Mouse (Mus musculus): ENCODE data around the gene Togaram1. TPM values are rescaled to one million over a fixed set of nuclear protein-coding genes. Genes with fewer than 3 reads are reported as not detected.

Togaram1 gene
- polyA plus RNA-seq, 1 experiment, result 3.5 TPM

DNA sequence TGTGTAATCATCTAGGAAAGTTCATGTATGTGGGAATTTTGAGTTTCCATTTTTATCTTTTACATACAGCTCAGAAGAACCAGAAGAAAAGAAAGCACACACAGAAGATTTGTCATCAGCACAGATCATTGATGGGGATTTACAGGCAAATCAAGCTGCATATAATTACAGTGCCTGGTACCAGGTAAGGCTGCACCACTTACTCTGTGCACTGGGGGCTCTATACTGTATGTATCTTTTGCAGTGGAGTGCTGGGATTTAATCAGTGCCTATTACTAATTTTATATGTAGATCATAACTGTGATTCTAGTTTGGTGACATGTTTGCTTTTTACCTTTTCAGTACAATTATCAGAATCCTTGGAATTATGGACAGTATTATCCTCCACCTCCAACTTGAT lies 95.5 kb downstream of the Togaram1 start:
- Histone ChIP-seq H3K36me3 (ENCODE audit: control insufficient read depth, insufficient read depth) (peaks cover 87% of the 10 kb centered on the region), H3ac (ENCODE audit: control insufficient read depth, insufficient read length) (no peak overlapping the region), H3K27me3 (ENCODE audit: control insufficient read depth, insufficient read depth, insufficient read length) (no peaks in the 10 kb centered on the region), H3K79me2 (ENCODE audit: control insufficient read depth, insufficient read depth) (no peaks in the 10 kb centered on the region), H3K4me3 (no peak overlapping the region), H3K4me2 (ENCODE audit: low read depth) (no peak overlapping the region)
- TF ChIP-seq MYOD1 (IDR thresholded peaks at IDR 0.05; ENCODE audit: control insufficient read depth in 1 of 3, insufficient read length in 2 of 3, low read depth in 2 of 3) (no peak), E2F4 (IDR thresholded peaks at IDR 0.05; ENCODE audit: insufficient read depth) (no peak), MAX (IDR thresholded peaks at IDR 0.05; ENCODE audit: low read depth) (no peak), POLR2A (IDR thresholded peaks at IDR 0.05; ENCODE audit: insufficient read length, low read depth) (no peak), USF1 (IDR thresholded peaks at IDR 0.05; ENCODE audit: low read depth) (no peak), TCF12 (IDR thresholded peaks at IDR 0.05; ENCODE audit: insufficient read depth, poor library complexity, severe bottlenecking) (no peak), REST (IDR thresholded peaks at IDR 0.05; ENCODE audit: insufficient read depth, insufficient read length) (no peak)

DNA sequence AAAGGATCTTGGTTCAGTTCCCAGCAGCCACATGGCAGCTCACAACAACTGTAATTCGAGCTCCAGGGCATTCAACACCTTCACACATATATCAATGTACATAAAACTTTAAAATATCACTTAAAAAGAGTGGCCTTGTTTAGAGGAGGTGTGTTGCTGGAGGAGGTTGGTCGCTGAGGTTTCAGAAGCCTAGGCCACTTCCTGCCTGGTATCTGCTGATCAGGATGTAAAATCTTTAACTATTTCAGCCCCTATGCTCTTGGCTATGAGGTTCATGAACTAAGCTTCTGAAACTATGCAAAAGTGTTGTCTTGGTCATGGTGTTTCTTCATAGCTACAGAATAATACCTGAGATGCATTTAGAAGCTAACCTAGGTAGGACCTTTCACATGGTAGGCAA lies 99.6 kb downstream of the Togaram1 start:
- Histone ChIP-seq H3K79me2 (ENCODE audit: control insufficient read depth, insufficient read depth) (no peaks in the 10 kb centered on the region), H3K27me3 (ENCODE audit: control insufficient read depth, insufficient read depth, insufficient read length) (no peaks in the 10 kb centered on the region), H3K36me3 (ENCODE audit: control insufficient read depth, insufficient read depth) (peaks cover 79% of the 10 kb centered on the region), H3K4me3 (no peak overlapping the region), H3K4me2 (ENCODE audit: low read depth) (no peak overlapping the region), H3ac (ENCODE audit: control insufficient read depth, insufficient read length) (no peak overlapping the region)
- TF ChIP-seq CEBPB (IDR thresholded peaks at IDR 0.05; ENCODE audit: insufficient read depth, poor library complexity, severe bottlenecking) (no peak), POLR2A (IDR thresholded peaks at IDR 0.05; ENCODE audit: insufficient read length, low read depth) (no peak), TCF3 (IDR thresholded peaks at IDR 0.05; ENCODE audit: insufficient read length, low read depth) (no peak), POLR2AphosphoS2 (IDR thresholded peaks at IDR 0.05; ENCODE audit: insufficient read length, low read depth) (no peak), E2F4 (IDR thresholded peaks at IDR 0.05; ENCODE audit: insufficient read depth) (no peak), REST (IDR thresholded peaks at IDR 0.05; ENCODE audit: insufficient read depth, insufficient read length) (no peak), MAX (IDR thresholded peaks at IDR 0.05; ENCODE audit: low read depth) (no peak), MYOG (IDR thresholded peaks at IDR 0.05; ENCODE audit: control insufficient read depth in 1 of 3, insufficient read depth in 1 of 3, insufficient read length in 2 of 3, low read depth in 2 of 3) (no peak), MYOD1 (IDR thresholded peaks at IDR 0.05; ENCODE audit: control insufficient read depth in 1 of 3, insufficient read length in 2 of 3, low read depth in 2 of 3) (no peak), USF1 (IDR thresholded peaks at IDR 0.05; ENCODE audit: low read depth) (no peak), TCF12 (IDR thresholded peaks at IDR 0.05; ENCODE audit: insufficient read depth, poor library complexity, severe bottlenecking) (no peak), SRF (IDR thresholded peaks at IDR 0.05; ENCODE audit: control insufficient read depth, insufficient read length, low read depth) (no peak)

- Histone ChIP-seq H3K4me3 (no peak overlapping the region), H3K4me2 (ENCODE audit: low read depth) (no peak overlapping the region), H3ac (ENCODE audit: control insufficient read depth, insufficient read length) (no peak overlapping the region), H3K36me3 (ENCODE audit: control insufficient read depth, insufficient read depth) (peaks cover 75% of the 10 kb centered on the region), H3K79me2 (ENCODE audit: control insufficient read depth, insufficient read depth) (peaks cover 8% of the 10 kb centered on the region), H3K27me3 (ENCODE audit: control insufficient read depth, insufficient read depth, insufficient read length) (no peaks in the 10 kb centered on the region)
- no peak for TF ChIP-seq CEBPB (IDR thresholded peaks at IDR 0.05; ENCODE audit: insufficient read depth, poor library complexity, severe bottlenecking)
- TF ChIP-seq SRF (IDR thresholded peaks at IDR 0.05; ENCODE audit: control insufficient read depth, insufficient read length, low read depth), result no peak
- no peak for TF ChIP-seq MYOD1 (IDR thresholded peaks at IDR 0.05; ENCODE audit: control insufficient read depth in 1 of 3, insufficient read length in 2 of 3, low read depth in 2 of 3)
- no peak for TF ChIP-seq TCF3 (IDR thresholded peaks at IDR 0.05; ENCODE audit: insufficient read length, low read depth)
- TF ChIP-seq E2F4 (IDR thresholded peaks at IDR 0.05; ENCODE audit: insufficient read depth), result no peak
These were observed 100.6 kb downstream of the Togaram1 start for GRCm38 (mm10) chr12:65066234-65066633.

GRCm38 (mm10) chr12:65068409-65068808 lies 102.8 kb downstream of the Togaram1 start:
- TF ChIP-seq TCF3 (IDR thresholded peaks at IDR 0.05; ENCODE audit: insufficient read length, low read depth) (no peak), MYOD1 (IDR thresholded peaks at IDR 0.05; ENCODE audit: control insufficient read depth in 1 of 3, insufficient read length in 2 of 3, low read depth in 2 of 3) (no peak), POLR2A (IDR thresholded peaks at IDR 0.05; ENCODE audit: insufficient read length, low read depth) (no peak), CEBPB (IDR thresholded peaks at IDR 0.05; ENCODE audit: insufficient read depth, poor library complexity, severe bottlenecking) (no peak), REST (IDR thresholded peaks at IDR 0.05; ENCODE audit: insufficient read depth, insufficient read length) (no peak), MYOG (IDR thresholded peaks at IDR 0.05; ENCODE audit: control insufficient read depth in 1 of 3, insufficient read depth in 1 of 3, insufficient read length in 2 of 3, low read depth in 2 of 3) (no peak), USF1 (IDR thresholded peaks at IDR 0.05; ENCODE audit: low read depth) (no peak), TCF12 (IDR thresholded peaks at IDR 0.05; ENCODE audit: insufficient read depth, poor library complexity, severe bottlenecking) (no peak), SRF (IDR thresholded peaks at IDR 0.05; ENCODE audit: control insufficient read depth, insufficient read length, low read depth) (no peak), MAX (IDR thresholded peaks at IDR 0.05; ENCODE audit: low read depth) (no peak), E2F4 (IDR thresholded peaks at IDR 0.05; ENCODE audit: insufficient read depth) (no peak), POLR2AphosphoS2 (IDR thresholded peaks at IDR 0.05; ENCODE audit: insufficient read length, low read depth) (no peak)
- Histone ChIP-seq H3K27me3 (ENCODE audit: control insufficient read depth, insufficient read depth, insufficient read length) (no peaks in the 10 kb centered on the region), H3K36me3 (ENCODE audit: control insufficient read depth, insufficient read depth) (peaks cover 56% of the 10 kb centered on the region), H3K79me2 (ENCODE audit: control insufficient read depth, insufficient read depth) (peaks cover 21% of the 10 kb centered on the region), H3K4me3 (no peak overlapping the region), H3K4me2 (ENCODE audit: low read depth) (peak overlapping the region; percentile 40), H3ac (ENCODE audit: control insufficient read depth, insufficient read length) (no peak overlapping the region)

Other genes starting within 250 kb of the Togaram1 start
- gene Gm527, start 47.9 kb upstream of the Togaram1 start, polyA plus RNA-seq (2012; fragmentation: generic; extraction: Trizol), result 1.8 TPM
- gene Klhl28, start 270 bp upstream of the Togaram1 start, polyA plus RNA-seq (2012; fragmentation: generic; extraction: Trizol), result 1.9 TPM
- 3.8 TPM for gene Prpf39, start 70.5 kb downstream of the Togaram1 start, polyA plus RNA-seq (2012; fragmentation: generic; extraction: Trizol)
- gene Fkbp3, start 108.2 kb downstream of the Togaram1 start, polyA plus RNA-seq (2012; fragmentation: generic; extraction: Trizol), result 77.9 TPM
- 1.2 TPM for gene Fancm, start 109.8 kb downstream of the Togaram1 start, polyA plus RNA-seq (2012; fragmentation: generic; extraction: Trizol)
- gene Mis18bp1, start 206.8 kb downstream of the Togaram1 start, polyA plus RNA-seq (2012; fragmentation: generic; extraction: Trizol), result 1.9 TPM